Mouse (Mus musculus) CH12.LX (cell line): ENCODE data around the gene Tmprss3. TPM values are rescaled to one million over a fixed set of nuclear protein-coding genes. Genes with fewer than 3 reads are reported as not detected.

Source experiments
- DNase-seq: peaks from one replicate; pipeline ENCODE4 v3.0.0-alpha.2; 2013; ENCODE audit errors: extremely low read depth
- H3K27ac ChIP-seq: 2 replicates; pipeline ENCODE4 v1.5.1; 2012; ENCODE audit warnings: low read depth, mild to moderate bottlenecking, control low read depth, moderate library complexity; ENCODE audit not compliant: insufficient read depth
- H3K27me3 ChIP-seq: replicated peaks from 2 replicates; pipeline ENCODE3; 2012; ENCODE audit warnings: inconsistent platforms
- H3K36me3 ChIP-seq, 2 experiments: replicated peaks in 1 of 2; 2 replicates each; pipeline versions ENCODE3 to v1.6.1; 2012; ENCODE audit warnings: inconsistent platforms in 1 of 2, low read length in 1 of 2, mild to moderate bottlenecking in 1 of 2, mixed read lengths in 1 of 2, moderate library complexity in 1 of 2; ENCODE audit not compliant: control insufficient read depth in 1 of 2, insufficient read depth in 1 of 2
- H3K4me1 ChIP-seq, 2 experiments: 2 replicates each; pipeline ENCODE4 v1.6.1; 2012; ENCODE audit warnings: inconsistent platforms in 1 of 2, moderate library complexity in 1 of 2; ENCODE audit not compliant: insufficient read depth in 2 of 2, control insufficient read depth in 1 of 2
- H3K4me2 ChIP-seq: 2 replicates; pipeline ENCODE4 v1.6.1; 2012; ENCODE audit warnings: low read depth, mild to moderate bottlenecking, control low read depth; ENCODE audit not compliant: poor library complexity, insufficient read depth, severe bottlenecking
- H3K4me3 ChIP-seq, 3 experiments: fragments of 150-350 bp in 1 of 3; sonication (generic) in 1 of 3; replicated peaks in 1 of 3; 2 replicates each; pipeline versions ENCODE3 to v1.5.1; 2011 to 2012; ENCODE audit warnings: low read depth in 2 of 3, low read length in 2 of 3, mild to moderate bottlenecking in 2 of 3, moderate library complexity in 2 of 3, control low read depth in 1 of 3, improper control_type of control experiment in 1 of 3, inconsistent platforms in 1 of 3, mixed read lengths in 1 of 3; ENCODE audit not compliant: poor library complexity in 1 of 3
- H3K79me2 ChIP-seq: replicated peaks from 2 replicates; pipeline ENCODE4 v1.6.1; 2012; ENCODE audit warnings: mild to moderate bottlenecking, moderate library complexity; ENCODE audit not compliant: control insufficient read depth, poor library complexity, insufficient read depth, severe bottlenecking; ENCODE audit errors: extremely low read depth
- H3K9ac ChIP-seq: 2 replicates; pipeline ENCODE4 v1.6.1; 2012; ENCODE audit warnings: low read depth, mild to moderate bottlenecking, control low read depth, moderate library complexity; ENCODE audit not compliant: insufficient read depth
- H3K9me3 ChIP-seq: replicated peaks from 2 replicates; pipeline ENCODE3; 2012; ENCODE audit warnings: low read length, inconsistent platforms, mixed read lengths
- BHLHE40 ChIP-seq: IDR thresholded peaks from 2 replicates; pipeline ENCODE4 v1.6.1; 2011; ENCODE audit warnings: mild to moderate bottlenecking, low read depth, low read length, improper control_type of control experiment
- CHD1 ChIP-seq: IDR thresholded peaks from 2 replicates; pipeline ENCODE4 v1.6.1; 2012; ENCODE audit warnings: low read depth, low read length, improper control_type of control experiment, inconsistent platforms
- CHD2 ChIP-seq: IDR thresholded peaks from 2 replicates; pipeline ENCODE4 v1.6.1; 2011; ENCODE audit warnings: low read length, improper control_type of control experiment
- CTCF ChIP-seq, 2 experiments: IDR thresholded peaks in 1 of 2; conservative IDR thresholded peaks in 1 of 2; 2 replicates each; pipeline ENCODE4 v1.5.1; 2011 to 2012; ENCODE audit warnings: low read depth in 2 of 2, low read length in 2 of 2, improper control_type of control experiment in 1 of 2, inconsistent platforms in 1 of 2, mild to moderate bottlenecking in 1 of 2, moderate library complexity in 1 of 2
- E2F4 ChIP-seq: IDR thresholded peaks from 2 replicates; pipeline ENCODE4 v1.6.1; 2011; ENCODE audit warnings: low read depth, low read length, improper control_type of control experiment; ENCODE audit not compliant: insufficient replicate concordance
- ELF1 ChIP-seq: IDR thresholded peaks from 2 replicates; pipeline ENCODE4 v1.6.1; 2014; ENCODE audit warnings: low read depth, mild to moderate bottlenecking, inconsistent platforms, low read length, improper control_type of control experiment
- EP300 ChIP-seq: IDR thresholded peaks from 2 replicates; pipeline ENCODE4 v1.6.1; 2011; ENCODE audit warnings: low read length, improper control_type of control experiment
- ETS1 ChIP-seq: conservative IDR thresholded peaks from 2 replicates; pipeline ENCODE4 v1.6.1; 2012; ENCODE audit warnings: low read depth, mild to moderate bottlenecking, inconsistent platforms, low read length, improper control_type of control experiment, moderate library complexity
- GABPA ChIP-seq: IDR thresholded peaks from 2 replicates; pipeline ENCODE4 v1.6.1; 2012; ENCODE audit warnings: low read depth, low read length, improper control_type of control experiment, inconsistent platforms; ENCODE audit not compliant: insufficient replicate concordance
- IRF4 ChIP-seq: IDR thresholded peaks from 2 replicates; pipeline ENCODE4 v1.6.1; 2014; ENCODE audit warnings: low read depth, mild to moderate bottlenecking, inconsistent platforms, low read length, improper control_type of control experiment
- MAFK ChIP-seq: IDR thresholded peaks from 2 replicates; pipeline ENCODE4 v1.6.1; 2011; ENCODE audit warnings: low read length, improper control_type of control experiment; ENCODE audit not compliant: insufficient replicate concordance
- MAX ChIP-seq: IDR thresholded peaks from 2 replicates; pipeline ENCODE4 v1.6.1; 2011; ENCODE audit warnings: low read length, improper control_type of control experiment
- MYC ChIP-seq: IDR thresholded peaks from 2 replicates; pipeline ENCODE4 v1.6.1; 2011; ENCODE audit warnings: low read depth, mild to moderate bottlenecking, improper control_type of control experiment, low read length
- NELFE ChIP-seq: IDR thresholded peaks from 2 replicates; pipeline ENCODE4 v1.6.1; 2011; ENCODE audit warnings: low read depth, low read length, improper control_type of control experiment
- NRF1 ChIP-seq: IDR thresholded peaks from 2 replicates; pipeline ENCODE4 v1.6.1; 2014; ENCODE audit warnings: low read depth, mild to moderate bottlenecking, inconsistent platforms, low read length, improper control_type of control experiment, moderate library complexity
- RAD21 ChIP-seq: IDR thresholded peaks from 2 replicates; pipeline ENCODE4 v1.6.1; 2011; ENCODE audit warnings: low read depth, mild to moderate bottlenecking, low read length, improper control_type of control experiment, moderate library complexity
- RCOR1 ChIP-seq: conservative IDR thresholded peaks from 2 replicates; pipeline ENCODE4 v1.6.1; 2012; ENCODE audit warnings: low read depth, mild to moderate bottlenecking, inconsistent platforms, low read length, improper control_type of control experiment
- SIN3A ChIP-seq: IDR thresholded peaks from 2 replicates; pipeline ENCODE4 v1.6.1; 2012; ENCODE audit warnings: low read length, improper control_type of control experiment, inconsistent platforms
- TCF12 ChIP-seq: IDR thresholded peaks from 2 replicates; pipeline ENCODE4 v1.6.1; 2014; ENCODE audit warnings: low read depth, mild to moderate bottlenecking, inconsistent platforms, low read length, improper control_type of control experiment
- UBTF ChIP-seq: IDR thresholded peaks from 2 replicates; pipeline ENCODE4 v1.6.1; 2012; ENCODE audit warnings: low read depth, mild to moderate bottlenecking, inconsistent platforms, low read length, improper control_type of control experiment, moderate library complexity
- ZC3H11A ChIP-seq: IDR thresholded peaks from 2 replicates; pipeline ENCODE4 v1.6.1; 2012; ENCODE audit warnings: low read depth, mild to moderate bottlenecking, inconsistent platforms, low read length, improper control_type of control experiment
- ZKSCAN1 ChIP-seq: IDR thresholded peaks from 2 replicates; pipeline ENCODE4 v1.6.1; 2012; ENCODE audit warnings: low read depth, inconsistent platforms, low read length, improper control_type of control experiment, borderline replicate concordance
- dilution Hi-C: fragments of 300-500 bp; cut with MboI; formaldehyde crosslinking; loops from 2 replicates; pipeline ENCODE4 v1.14.3; 2020; ENCODE audit warnings: low sequenced_read_pairs; ENCODE audit not compliant: extremely low pct_unique_long_range_greater_than_20kb, extremely low pct_ligation_motif_present
- in situ Hi-C: fragments of 300-500 bp; cut with MboI; formaldehyde crosslinking; loops from 3 replicates; pipeline ENCODE4 v1.14.3; 2019; ENCODE audit warnings: low sequenced_read_pairs, low pct_ligation_motif_present, low pct_unique_long_range_greater_than_20kb, mixed read lengths
- polyA plus RNA-seq: library from polyadenylated mRNA; unstranded; fragments of >175 nt; gene quantifications from 2 replicates; pipeline ENCODE4 v1.2.1, GENCODE M21; 2012; ENCODE audit warnings: low read depth; ENCODE audit not compliant: insufficient read length
- total RNA-seq, 2 experiments: library from RNA; depleted of rRNA; stranded (reverse); fragments of 300-350 nt in 1 of 2; fragments of >200 nt in 1 of 2; gene quantifications; 2 replicates each; pipeline ENCODE4 v1.2.3; 2012 to 2014

The Tmprss3 gene
- total and polyA plus RNA-seq, 3 experiments: not detected

DNA sequence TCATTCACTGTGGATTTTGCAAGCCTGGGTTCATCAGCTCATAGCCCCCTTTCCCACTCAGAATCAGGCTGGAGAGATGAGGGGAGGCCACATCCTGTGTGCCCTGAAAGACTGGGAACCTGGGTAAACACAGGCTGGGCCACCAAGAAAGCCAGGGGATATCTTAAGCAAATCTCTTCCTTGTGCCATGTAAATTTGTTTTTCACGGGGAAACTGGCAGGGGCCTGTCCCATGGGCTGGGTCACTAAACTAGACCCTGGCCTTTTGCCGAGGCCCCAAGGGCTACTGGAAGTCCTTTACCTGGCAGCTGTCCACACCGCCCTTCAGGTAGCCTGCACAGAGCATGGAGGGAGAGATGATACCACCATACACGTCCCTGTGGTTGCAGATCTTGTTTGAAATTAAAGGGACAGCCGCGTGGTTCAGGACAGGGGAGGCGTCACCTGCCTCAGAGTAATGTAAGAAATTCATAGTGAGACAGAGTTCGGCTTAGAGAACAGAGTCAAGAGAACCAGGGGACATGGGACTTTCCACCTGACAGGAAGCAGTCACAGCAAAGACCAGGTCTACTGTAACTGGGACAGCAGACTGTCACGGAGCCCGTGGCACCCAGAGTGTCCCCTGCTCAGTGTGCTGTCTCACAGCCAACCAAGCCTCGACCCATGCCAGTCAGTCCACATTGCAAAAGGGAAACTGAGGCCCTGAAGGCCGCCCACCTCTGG lies 14.3 kb downstream of the Tmprss3 start:
- H3K9me3 ChIP-seq: peaks cover 3% of the 10 kb centered on the region
- in situ Hi-C loops: no loop called here

GRCm38 (mm10) chr17:31183180-31183974 lies 15.4 kb downstream of the Tmprss3 start:
- peaks cover 3% of the 10 kb centered on the region for H3K9me3 ChIP-seq
- no peak overlapping the region for H3K4me3 ChIP-seq
- no peak overlapping the region for H3K9ac ChIP-seq
- no peak for DNase-seq
- peaks cover 9 to 28% of the 10 kb centered on the region in 2 experiments for H3K4me1 ChIP-seq
- dilution Hi-C loops: no loop called here
- H3K4me2 ChIP-seq: no peak overlapping the region
- no peak for TF ChIP-seq GABPA
- TF ChIP-seq NELFE: no peak
- no peak for TF ChIP-seq ETS1
- TF ChIP-seq CHD1: no peak
- TF ChIP-seq MAFK: no peak
- no peak for TF ChIP-seq EP300
- in situ Hi-C loops: no loop called here
- no peak overlapping the region for H3K27ac ChIP-seq
- peaks cover 4% of the 10 kb centered on the region for H3K27me3 ChIP-seq
- no peaks in the 10 kb centered on the region for H3K36me3 ChIP-seq
- no peaks in the 10 kb centered on the region for H3K79me2 ChIP-seq

More for the DNA sequence above, 14.3 kb downstream of the Tmprss3 start:
- dilution Hi-C loops: no loop called here
- no peak for TF ChIP-seq ELF1
- no peak for TF ChIP-seq CTCF (conservative IDR thresholded peaks at IDR 0.05 in 1 of 2, IDR thresholded peaks at IDR 0.05 in 1 of 2; ENCODE audit: low read depth in 2 of 2, low read length in 2 of 2)
- no peak for TF ChIP-seq CHD2
- no peak for TF ChIP-seq TCF12
- no peak for TF ChIP-seq NRF1
- no peak for TF ChIP-seq BHLHE40
- no peak for TF ChIP-seq MAFK
- TF ChIP-seq E2F4: no peak
- TF ChIP-seq SIN3A: no peak
- no peak for TF ChIP-seq ZKSCAN1
- TF ChIP-seq UBTF: no peak
- no peak for TF ChIP-seq MAX
- TF ChIP-seq MYC: no peak
- TF ChIP-seq RCOR1: no peak
- no peak for TF ChIP-seq GABPA
- TF ChIP-seq RAD21: no peak
- TF ChIP-seq IRF4: no peak
- no peak for TF ChIP-seq ZC3H11A
- TF ChIP-seq, all 38 proteins: peak for 0
- no peaks in the 10 kb centered on the region for H3K79me2 ChIP-seq
- H3K9ac ChIP-seq: no peak overlapping the region
- H3K4me2 ChIP-seq: no peak overlapping the region
- no peak overlapping the region for H3K27ac ChIP-seq
- peaks cover 9 to 28% of the 10 kb centered on the region in 2 experiments for H3K4me1 ChIP-seq
- no peak for DNase-seq
- H3K4me3 ChIP-seq: no peak overlapping the region
- H3K36me3 ChIP-seq: no peaks in the 10 kb centered on the region
- H3K27me3 ChIP-seq: peaks cover 2% of the 10 kb centered on the region
